Mouse (Mus musculus) bone marrow, adult 2 months (tissue): ENCODE results near the gene BC030867.
A peak's percentile ranks its signal among the peaks of the same experiment; 100 is the strongest.

Source experiments
- CTCF ChIP-seq: fragments of 200-500 bp; IDR thresholded peaks from 2 replicates; pipeline ENCODE4 v1.5.1; 2011; ENCODE audit warnings: low read length, control low read depth; ENCODE audit not compliant: control insufficient read depth, insufficient read depth
- POLR2A ChIP-seq: fragments of 200-500 bp; IDR thresholded peaks from 2 replicates; pipeline ENCODE4 v1.6.1; 2011; ENCODE audit warnings: low read depth, mild to moderate bottlenecking, control low read depth, low read length, borderline replicate concordance; ENCODE audit not compliant: control insufficient read depth

GRCm38 (mm10) chr11:102299839-102300238, 51.2 kb downstream of the BC030867 start:
- no peak for TF ChIP-seq POLR2A
- peak; percentile 43; the same call in 1 of the 2 replicates for TF ChIP-seq CTCF
